Mouse (Mus musculus) hindbrain, embryonic 14.5 days (tissue): ENCODE data around the gene Grin2a. TPM values are rescaled to one million over a fixed set of nuclear protein-coding genes. Genes with fewer than 3 reads are reported as not detected.

Source experiments
- ATAC-seq: fragments of 200-750 bp; cut with Nextera tagmentation; 2 replicates; pipeline ENCODE4 v1.8.0; 2017; ENCODE audit warnings: moderate number of reproducible peaks, mild to moderate bottlenecking, moderate TSS enrichment, moderate library complexity; ENCODE audit not compliant: low FRiP score
- DNase-seq: peaks from one replicate; pipeline ENCODE4 v3.0.0-alpha.2; 2015; ENCODE audit warnings: low spot score
- H3K27ac ChIP-seq: fragments of 300-500 bp; sonication (generic); 2 replicates; pipeline ENCODE4 v1.5.1; 2014; ENCODE audit warnings: mild to moderate bottlenecking, moderate library complexity
- H3K27me3 ChIP-seq: fragments of 300-500 bp; sonication (generic); 2 replicates; pipeline ENCODE4 v1.6.1; 2014; ENCODE audit warnings: mild to moderate bottlenecking, low read length, mixed read lengths; ENCODE audit not compliant: control insufficient read depth, insufficient read depth
- H3K36me3 ChIP-seq: fragments of 300-500 bp; sonication (generic); replicated peaks from 2 replicates; pipeline ENCODE4 v1.6.1; 2014; ENCODE audit not compliant: control insufficient read depth, insufficient read depth
- H3K4me1 ChIP-seq: fragments of 300-500 bp; sonication (generic); replicated peaks from 2 replicates; pipeline ENCODE4 v1.6.1; 2014; ENCODE audit warnings: antibody characterized with exemption, low read length, mixed read lengths; ENCODE audit not compliant: control insufficient read depth, insufficient read depth
- H3K4me2 ChIP-seq: fragments of 300-500 bp; sonication (generic); replicated peaks from 2 replicates; pipeline ENCODE4 v1.6.1; 2014; ENCODE audit warnings: mild to moderate bottlenecking, moderate library complexity
- H3K4me3 ChIP-seq: fragments of 300-500 bp; sonication (generic); replicated peaks from 2 replicates; pipeline ENCODE4 v1.5.1; 2014; ENCODE audit warnings: mild to moderate bottlenecking, low read length
- H3K9ac ChIP-seq: fragments of 300-500 bp; sonication (generic); 2 replicates; pipeline ENCODE4 v1.6.1; 2014
- H3K9me3 ChIP-seq: fragments of 300-500 bp; sonication (generic); 2 replicates; pipeline ENCODE4 v1.6.1; 2016; ENCODE audit warnings: low read length; ENCODE audit not compliant: control insufficient read depth
- WGBS: fragments of 180-500 bp; shearing (Covaris S2); extraction: QIAGEN DNeasy Blood & Tissue Kit; methylation state at CpG from one replicate; pipeline ENCODE4 v1.1.7; 2014; 5-methylcytosine and 5-hydroxymethylcytosine counted together
- polyA plus RNA-seq: library from polyadenylated mRNA; unstranded; fragments of >200 nt; fragmentation: Nextera tagmentation; extraction: Ambion mirVana; gene quantifications from 2 replicates; pipeline ENCODE4 v1.2.1, GENCODE M21; 2014

Gene Grin2a
- polyA plus RNA-seq, 1 experiment from 2014 or later, result 6.9 TPM

DNA sequence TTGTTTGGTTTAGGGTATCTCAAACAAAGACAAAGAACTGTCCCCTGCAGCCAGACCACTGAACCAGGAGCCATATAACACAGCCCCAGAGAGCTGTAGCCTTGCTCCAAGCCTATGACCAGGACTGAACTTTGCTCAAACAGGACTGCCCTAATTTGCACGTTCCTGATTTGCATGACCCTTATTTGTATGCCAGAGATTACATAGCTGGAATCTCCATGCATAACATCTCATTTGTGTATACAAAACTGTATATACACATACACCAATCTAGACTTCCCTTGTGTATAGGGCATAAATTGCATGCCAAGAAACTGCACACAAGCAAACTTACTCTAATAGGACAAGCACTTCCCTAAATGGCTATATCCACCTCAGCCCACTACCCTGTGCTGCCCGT is 428.1 kb downstream of the Grin2a start:
- ATAC-seq, result no peak
- Histone ChIP-seq H3K4me2 (no peak overlapping the region), H3K9me3 (no peaks in the 10 kb centered on the region)

DNA sequence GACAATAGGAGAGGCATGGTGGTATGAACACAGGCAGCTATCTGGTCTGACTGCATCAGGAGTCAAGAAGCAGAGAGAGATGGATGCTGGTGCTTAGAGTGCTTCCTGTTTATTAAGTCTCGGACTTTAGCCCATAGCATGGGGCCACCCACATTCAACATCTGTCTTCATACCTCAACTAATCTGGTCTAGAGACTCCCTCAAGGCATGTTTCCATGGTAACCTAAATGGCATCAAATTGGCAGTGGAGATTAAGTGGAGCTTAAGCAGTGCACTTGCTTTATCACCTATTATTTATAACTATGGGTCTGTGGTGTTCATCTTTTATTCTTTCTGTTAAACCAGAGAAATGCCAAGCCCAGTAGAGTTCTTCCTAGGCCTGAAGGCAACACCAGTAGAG is 433.5 kb downstream of the Grin2a start:
- DNase-seq (peak; percentile 46), ATAC-seq (no peak)
- no peak overlapping the region for H3K4me3 ChIP-seq
- no peaks in the 10 kb centered on the region for H3K36me3 ChIP-seq
- H3K9ac ChIP-seq, result no peak overlapping the region
- 17% methylated on average over 1 of the region's 1 CpGs for WGBS
- no peak overlapping the region for H3K27ac ChIP-seq
- H3K9me3 ChIP-seq, result no peaks in the 10 kb centered on the region
- no peaks in the 10 kb centered on the region for H3K27me3 ChIP-seq
- no peaks in the 10 kb centered on the region for H3K4me1 ChIP-seq
- no peak overlapping the region for H3K4me2 ChIP-seq

More for the DNA sequence above, 428.1 kb downstream of the Grin2a start:
- no peak overlapping the region for H3K9ac ChIP-seq
- 63% methylated on average over 2 of the region's 2 CpGs for WGBS
- H3K27me3 ChIP-seq, result no peaks in the 10 kb centered on the region
- no peak for DNase-seq
- H3K4me1 ChIP-seq, result no peaks in the 10 kb centered on the region
- H3K4me3 ChIP-seq, result no peak overlapping the region
- no peaks in the 10 kb centered on the region for H3K36me3 ChIP-seq
- H3K27ac ChIP-seq, result no peak overlapping the region

DNA sequence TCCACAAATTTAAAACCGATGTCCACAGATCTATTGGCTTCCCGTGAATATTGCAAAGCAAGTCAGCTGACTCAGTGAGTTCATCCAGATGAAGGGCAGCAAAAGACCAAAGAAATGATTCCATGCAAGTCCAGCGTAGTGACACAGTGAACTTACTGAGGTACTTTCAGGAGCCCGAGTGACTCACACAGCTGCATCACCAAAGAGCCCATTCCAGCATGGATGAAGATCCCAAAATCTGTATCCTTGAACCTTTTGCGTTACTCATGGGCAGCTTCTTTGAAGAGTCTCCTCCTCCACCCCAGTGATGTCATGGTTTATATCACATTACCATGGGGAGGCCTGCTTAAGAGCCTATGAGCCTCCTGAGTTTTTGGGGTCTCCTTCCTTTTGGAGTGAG is 460.2 kb downstream of the Grin2a start:
- no peaks in the 10 kb centered on the region for H3K36me3 ChIP-seq
- H3K27me3 ChIP-seq, result no peaks in the 10 kb centered on the region
- 94% methylated on average over 5 of the region's 5 CpGs for WGBS
- ATAC-seq (no peak), DNase-seq (no peak)
- no peak overlapping the region for H3K4me3 ChIP-seq
- H3K4me1 ChIP-seq, result peaks cover 18% of the 10 kb centered on the region
- H3K27ac ChIP-seq, result no peak overlapping the region
- H3K9me3 ChIP-seq, result no peaks in the 10 kb centered on the region
- no peak overlapping the region for H3K4me2 ChIP-seq
- no peak overlapping the region for H3K9ac ChIP-seq

DNA sequence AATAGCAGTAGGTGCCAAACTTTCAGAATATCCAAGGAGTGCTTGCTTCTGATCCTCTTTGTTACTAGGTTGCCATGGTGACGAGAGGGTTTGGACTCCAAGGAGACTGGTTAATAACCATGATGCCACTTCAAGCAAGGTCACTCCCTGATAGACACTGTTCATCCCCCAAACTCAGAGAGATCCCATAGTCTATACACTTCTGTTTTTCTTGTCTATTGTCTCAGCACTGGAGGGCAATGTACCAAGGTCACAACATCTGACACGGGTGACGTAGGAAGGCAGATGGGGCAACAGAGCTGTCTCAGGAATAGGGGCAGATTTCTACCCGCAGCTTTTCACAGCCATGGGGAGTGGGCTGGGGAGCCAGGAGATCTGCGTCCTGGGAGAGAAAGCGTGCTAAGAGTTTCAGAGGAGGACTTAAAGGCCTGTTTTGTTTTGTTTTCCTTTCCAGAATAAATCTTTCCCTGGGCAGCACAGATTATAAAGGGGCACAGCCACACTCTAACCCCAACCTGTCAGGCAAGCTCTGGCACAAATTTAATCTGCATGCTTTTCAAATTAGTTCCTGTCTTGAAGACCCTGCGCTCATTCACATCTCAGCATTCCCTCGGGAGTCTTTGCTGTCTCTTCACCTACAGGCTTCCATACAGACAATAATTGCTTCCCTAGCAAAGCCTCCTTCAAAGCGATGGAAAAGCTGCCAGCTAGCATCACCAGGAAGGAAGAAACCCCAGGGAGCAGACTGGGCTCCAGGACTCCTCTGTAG is 461.6 kb downstream of the Grin2a start:
- DNase-seq, result peak; percentile 51
- Histone ChIP-seq H3K4me2 (0 out of 2 replicates have a peak overlapping the region, but pooled peaks have one; percentile 4), H3K4me3 (no peak overlapping the region), H3K27me3 (no peaks in the 10 kb centered on the region), H3K9ac (no peak overlapping the region), H3K27ac (0 out of 2 replicates have a peak overlapping the region, but pooled peaks have one; percentile 12), H3K9me3 (no peaks in the 10 kb centered on the region), H3K4me1 (peaks cover 18% of the 10 kb centered on the region), H3K36me3 (no peaks in the 10 kb centered on the region)
- ATAC-seq, result peak; percentile 77; the same call in 1 of the 2 replicates
- 8% methylated on average over 9 of the region's 9 CpGs for WGBS

DNA sequence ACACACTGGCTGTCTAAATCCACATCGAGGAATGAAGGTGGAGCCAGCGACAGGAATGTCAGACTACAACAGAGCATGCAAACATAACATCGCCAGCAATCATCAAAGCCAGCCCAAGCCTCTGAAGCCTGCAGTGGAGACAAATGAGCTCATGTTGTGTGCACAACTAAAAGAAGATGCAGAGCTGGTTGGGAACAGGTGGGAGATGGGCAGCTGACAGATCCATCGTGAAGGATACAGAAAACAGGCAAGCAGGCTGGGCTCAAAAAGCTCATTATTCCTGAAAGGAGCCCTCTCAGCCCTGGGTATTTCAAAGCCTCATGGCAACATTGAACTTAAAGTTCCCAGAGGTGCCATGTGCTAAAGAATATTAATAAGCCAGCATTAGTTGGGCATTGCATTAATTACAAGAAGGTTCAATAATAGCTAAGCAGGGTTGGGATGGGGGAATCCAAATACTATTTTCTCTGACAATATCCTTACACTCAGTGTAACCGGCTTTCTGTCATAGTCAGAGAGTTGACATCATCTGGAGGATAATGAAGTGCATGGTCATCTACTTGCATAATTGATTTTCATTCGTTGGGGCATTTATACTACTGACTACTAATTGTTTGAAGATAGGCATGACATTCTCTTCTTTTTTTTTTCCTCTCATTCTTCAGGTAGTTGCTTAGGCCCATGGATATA is 462.4 kb downstream of the Grin2a start:
- H3K27me3 ChIP-seq, result no peaks in the 10 kb centered on the region
- 31% methylated on average over 6 of the region's 6 CpGs for WGBS
- peak; percentile 27; the same call in 1 of the 2 replicates for ATAC-seq

DNA sequence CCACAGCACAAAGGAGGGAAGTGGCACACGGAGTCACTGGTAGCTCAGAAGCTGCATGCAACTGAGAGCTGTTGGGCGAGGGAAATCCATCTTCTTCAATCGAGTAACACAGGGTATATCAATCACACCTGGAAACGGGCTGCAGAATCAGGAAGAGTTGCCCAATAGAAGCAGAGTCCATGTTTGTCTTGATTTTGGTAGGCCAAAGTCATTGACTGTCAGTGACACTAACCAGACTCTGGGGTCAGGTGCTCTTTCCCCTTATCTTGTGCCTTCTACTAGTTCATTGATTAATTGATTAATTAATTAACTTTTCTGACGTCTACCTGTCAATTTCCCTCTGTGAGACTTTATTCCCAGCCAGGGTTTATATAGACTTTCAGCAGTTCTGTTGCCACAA is 468.1 kb downstream of the Grin2a start:
- Histone ChIP-seq H3K4me1 (no peaks in the 10 kb centered on the region), H3K27me3 (no peaks in the 10 kb centered on the region), H3K27ac (no peak overlapping the region), H3K9ac (no peak overlapping the region), H3K36me3 (no peaks in the 10 kb centered on the region), H3K4me2 (no peak overlapping the region), H3K4me3 (no peak overlapping the region), H3K9me3 (no peaks in the 10 kb centered on the region)
- 83% methylated on average over 5 of the region's 5 CpGs for WGBS
- ATAC-seq (no peak), DNase-seq (no peak)

More for the DNA sequence above, 462.4 kb downstream of the Grin2a start:
- H3K27ac ChIP-seq, result no peak overlapping the region
- no peaks in the 10 kb centered on the region for H3K36me3 ChIP-seq
- DNase-seq, result no peak
- H3K9ac ChIP-seq, result no peak overlapping the region
- H3K4me2 ChIP-seq, result no peak overlapping the region
- H3K4me1 ChIP-seq, result peaks cover 18% of the 10 kb centered on the region
- H3K4me3 ChIP-seq, result no peak overlapping the region
- H3K9me3 ChIP-seq, result no peaks in the 10 kb centered on the region

DNA sequence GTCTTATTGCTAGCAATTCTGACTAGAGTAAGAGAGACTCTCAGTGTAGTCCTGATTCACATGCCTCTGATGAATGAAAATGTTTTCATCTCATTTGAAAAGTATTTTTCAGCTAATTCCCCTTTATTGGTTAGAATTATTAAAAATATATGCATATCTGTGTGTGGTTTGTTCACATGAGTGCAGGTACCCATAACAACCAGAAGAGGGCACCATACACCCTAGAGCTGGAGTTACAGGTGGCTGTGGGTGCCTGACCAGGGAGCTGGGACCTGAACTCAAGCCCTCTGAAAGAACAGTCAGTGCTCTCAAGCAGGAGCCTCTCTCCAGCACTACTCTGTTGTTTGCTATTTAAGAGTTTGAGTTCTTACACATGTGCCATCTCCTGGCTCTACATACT is 472.0 kb downstream of the Grin2a start:
- H3K4me2 ChIP-seq, result no peak overlapping the region
- no peak overlapping the region for H3K27ac ChIP-seq
- H3K4me3 ChIP-seq, result no peak overlapping the region
- H3K9me3 ChIP-seq, result no peaks in the 10 kb centered on the region
- no peaks in the 10 kb centered on the region for H3K4me1 ChIP-seq
- no peak for ATAC-seq
- H3K9ac ChIP-seq, result no peak overlapping the region
- no peaks in the 10 kb centered on the region for H3K36me3 ChIP-seq
- no peaks in the 10 kb centered on the region for H3K27me3 ChIP-seq
- no peak for DNase-seq

Other genes with a start within 250 kb of the Grin2a start
- gene Rpl39l, start 174.7 kb upstream of the Grin2a start, polyA plus RNA-seq, result not detected in 2 replicates
- gene Atf7ip2, start 197.2 kb upstream of the Grin2a start, polyA plus RNA-seq, result 0.26 and 0.29 TPM in 2 replicates